Mouse (Mus musculus) Patski (cell line): ENCODE results near the gene Ppp1r3e. TPM values are rescaled to one million over a fixed set of nuclear protein-coding genes. Genes with fewer than 3 reads are reported as not detected.
A peak's percentile ranks its signal among the peaks of the same experiment; 100 is the strongest.

ENCODE experiments used
- ATAC-seq: fragments of 100-300 bp; one replicate; pipeline ENCODE4 v1.8.0; 2021
- CTCF ChIA-PET: fragments of 350-600 bp; sonication (Branson Sonifier 250); formaldehyde crosslinking; loops from one replicate; lab custom pipeline; 2022; ENCODE audit warnings: inconsistent platforms; lab: Charles Lee
- POLR2A ChIA-PET: fragments of 350-600 bp; sonication (Branson Sonifier 250); formaldehyde crosslinking; loops from one replicate; lab custom pipeline; 2022; ENCODE audit warnings: antibody characterized with exemption, inconsistent platforms; lab: Charles Lee
- DNase-seq: peaks from one replicate; pipeline ENCODE4 v3.0.0-alpha.2; 2011; ENCODE audit warnings: low read depth, low spot score
- H3K27me3 ChIP-seq: fragments of 371-371 bp; one replicate; pipeline ENCODE4 v1.5.1; 2021
- CTCF ChIP-seq: fragments of 100-300 bp; IDR thresholded peaks from one replicate; pipeline ENCODE4 v1.5.1; 2021
- in situ Hi-C: fragments of 300-500 bp; cut with MboI; formaldehyde crosslinking; loops from 3 replicates; pipeline ENCODE4 v1.11.1; 2018; ENCODE audit warnings: low pct_unique_long_range_greater_than_20kb, mixed read lengths
- polyA plus RNA-seq: library from polyadenylated mRNA; unstranded; gene quantifications from one replicate; pipeline ENCODE4 v1.2.3, GENCODE M21; 2021

Gene Ppp1r3e
- polyA plus RNA-seq, 1 experiment from 2014 or later = 4.4 TPM

GRCm38 (mm10) chr14:54908682-54909081 is 31.3 kb upstream of the Ppp1r3e start:
- TF ChIP-seq CTCF = no peak
- in situ Hi-C loops = no loop called here
- no peaks in the 10 kb centered on the region for H3K27me3 ChIP-seq
- POLR2A ChIA-PET = no interaction called here
- DNase-seq = no peak
- ATAC-seq = no peak
- CTCF ChIA-PET = interaction anchor here (0.7 kb wide), 1 partner anchor 31 kb away, joined by 3 read pairs; no protein-coding TSS in a partner anchor

- no peak for TF ChIP-seq CTCF
- in situ Hi-C loops = loop anchor here (5.0 kb wide), 3 partner anchors 34 to 179 kb away; partner anchors contain the start of gene Cmtm5
- no peaks in the 10 kb centered on the region for H3K27me3 ChIP-seq
- ATAC-seq (no peak), DNase-seq (no peak)
- CTCF ChIA-PET = interaction anchor here (1.5 kb wide), 1 partner anchor 111 kb away, joined by 5 read pairs; the partner anchor contains the start of gene Ngdn
- POLR2A ChIA-PET = no interaction called here
These were observed 26.3 kb upstream of the Ppp1r3e start for GRCm38 (mm10) chr14:54903641-54904040.

- H3K27me3 ChIP-seq = no peaks in the 10 kb centered on the region
- ATAC-seq = peak; percentile 76
- peak; percentile 71 for TF ChIP-seq CTCF
- POLR2A ChIA-PET = no interaction called here
- CTCF ChIA-PET = interaction anchor here (0.7 to 2.5 kb wide), 6 partner anchors 9 to 114 kb away, joined by 3 to 14 read pairs (median 4); partner anchors contain the start of gene Ngdn
- DNase-seq = no peak
- in situ Hi-C loops = loop anchor here (5.0 kb wide), 3 partner anchors 37 to 182 kb away; partner anchors contain the start of gene Cmtm5
These were observed 23.0 kb upstream of the Ppp1r3e start for GRCm38 (mm10) chr14:54900383-54900782.

GRCm38 (mm10) chr14:54897445-54897844 is 20.1 kb upstream of the Ppp1r3e start:
- ChIA-PET CTCF (interaction anchor here (1.6 kb wide), 1 partner anchor 118 kb away, joined by 5 read pairs; the partner anchor contains the start of gene Ngdn), POLR2A (interaction anchor here (1.2 kb wide), 1 partner anchor 9 kb away, joined by 4 read pairs; no protein-coding TSS in a partner anchor)
- no peaks in the 10 kb centered on the region for H3K27me3 ChIP-seq
- ATAC-seq = no peak
- no peak for DNase-seq
- no peak for TF ChIP-seq CTCF
- in situ Hi-C loops = loop anchor here (25.0 kb wide), 1 partner anchor 690 kb away; the partner anchor contains the start of genes Emc9, Fitm1, Psme1 and Psme2

GRCm38 (mm10) chr14:54894296-54895151 is 17.2 kb upstream of the Ppp1r3e start:
- peak; percentile 51 for ATAC-seq
- DNase-seq = no peak

GRCm38 (mm10) chr14:54893651-54894181 is 16.4 kb upstream of the Ppp1r3e start:
- POLR2A ChIA-PET = no interaction called here
- DNase-seq (peak; percentile 99), ATAC-seq (peak; percentile 99)
- CTCF ChIA-PET = interaction anchor here (1.4 kb wide), 1 partner anchor 121 kb away, joined by 3 read pairs; the partner anchor contains the start of gene Ngdn
- no peaks in the 10 kb centered on the region for H3K27me3 ChIP-seq
- TF ChIP-seq CTCF = no peak
- in situ Hi-C loops = loop anchor here (25.0 kb wide), 1 partner anchor 694 kb away; the partner anchor contains the start of genes Emc9, Fitm1, Psme1 and Psme2

More at GRCm38 (mm10) chr14:54894296-54895151, 17.2 kb upstream of the Ppp1r3e start:
- no peak for TF ChIP-seq CTCF
- H3K27me3 ChIP-seq = no peaks in the 10 kb centered on the region
- in situ Hi-C loops = loop anchor here (25.0 kb wide), 1 partner anchor 693 kb away; the partner anchor contains the start of genes Emc9, Fitm1, Psme1 and Psme2
- POLR2A ChIA-PET = interaction anchor here (0.8 to 1.3 kb wide), 4 partner anchors 12 to 119 kb away, joined by 4 to 7 read pairs (median 4); partner anchors contain the start of genes Bcl2l2, Gm20521 and Ppp1r3e
- CTCF ChIA-PET = interaction anchor here (0.8 to 1.4 kb wide), 5 partner anchors 8 to 121 kb away, joined by 3 read pairs; partner anchors contain the start of gene Ngdn

GRCm38 (mm10) chr14:54892200-54892599 is 14.8 kb upstream of the Ppp1r3e start, which contains the start of gene Pabpn1:
Gene Pabpn1, plus strand, starts transcription at chr14:54892500.
- TF ChIP-seq CTCF = no peak
- CTCF ChIA-PET = no interaction called here
- H3K27me3 ChIP-seq = no peaks in the 10 kb centered on the region
- POLR2A ChIA-PET = interaction anchor here (0.7 kb wide), 1 partner anchor 106 kb away, joined by 3 read pairs; no protein-coding TSS in a partner anchor
- no peak for ATAC-seq
- no peak for DNase-seq
- in situ Hi-C loops = loop anchor here (25.0 kb wide), 1 partner anchor 695 kb away; the partner anchor contains the start of genes Emc9, Fitm1, Psme1 and Psme2

GRCm38 (mm10) chr14:54885309-54885708 is 8.0 kb upstream of the Ppp1r3e start:
- ChIA-PET CTCF (interaction anchor here (2.6 kb wide), 1 partner anchor 130 kb away, joined by 6 read pairs; the partner anchor contains the start of gene Ngdn), POLR2A (interaction anchor here (1.1 kb wide), 1 partner anchor 12 kb away, joined by 3 read pairs; no protein-coding TSS in a partner anchor)
- in situ Hi-C loops = loop anchor here (25.0 kb wide), 1 partner anchor 702 kb away; the partner anchor contains the start of genes Emc9, Fitm1, Psme1 and Psme2
- DNase-seq (no peak), ATAC-seq (no peak)
- TF ChIP-seq CTCF = no peak
- H3K27me3 ChIP-seq = no peaks in the 10 kb centered on the region

- no peak for TF ChIP-seq CTCF
- ChIA-PET POLR2A (interaction anchor here (0.7 kb wide), 1 partner anchor 9 kb away, joined by 3 read pairs; no protein-coding TSS in a partner anchor), CTCF (interaction anchor here (1.4 to 2.6 kb wide), 2 partner anchors 12 to 131 kb away, joined by 3 to 6 read pairs; partner anchors contain the start of gene Ngdn)
- no peaks in the 10 kb centered on the region for H3K27me3 ChIP-seq
- DNase-seq (no peak), ATAC-seq (no peak)
- in situ Hi-C loops = loop anchor here (25.0 kb wide), 1 partner anchor 703 kb away; the partner anchor contains the start of genes Emc9, Fitm1, Psme1 and Psme2
These were observed 6.8 kb upstream of the Ppp1r3e start for GRCm38 (mm10) chr14:54884022-54884712.
